Mouse (Mus musculus) urinary bladder, adult 18-20 months (tissue): ENCODE results near the gene Adamtsl3.

Source experiments
- DNase-seq, 2 experiments: peaks; one replicate each; pipeline ENCODE4 v3.0.0; 2022; ENCODE audit warnings: low spot score in 2 of 2, mixed read lengths in 2 of 2

Gene Adamtsl3

GRCm38 (mm10) chr7:82422561-82422960 is 87.1 kb downstream of the Adamtsl3 start:
- DNase-seq = no peak

GRCm38 (mm10) chr7:82423602-82424001 is 88.1 kb downstream of the Adamtsl3 start:
- peak in 1 of 2 experiments; percentile 8 for DNase-seq

GRCm38 (mm10) chr7:82424281-82424680 is 88.8 kb downstream of the Adamtsl3 start:
- no peak for DNase-seq

- no peak for DNase-seq
Observed at GRCm38 (mm10) chr7:82425374-82425773, 89.9 kb downstream of the Adamtsl3 start.

GRCm38 (mm10) chr7:82429447-82429846 is 94.0 kb downstream of the Adamtsl3 start:
- no peak for DNase-seq

GRCm38 (mm10) chr7:82431572-82431971 is 96.1 kb downstream of the Adamtsl3 start:
- DNase-seq = no peak

GRCm38 (mm10) chr7:82433226-82433625 is 97.7 kb downstream of the Adamtsl3 start:
- DNase-seq = no peak

GRCm38 (mm10) chr7:82458376-82458775 is 122.9 kb downstream of the Adamtsl3 start:
- no peak for DNase-seq

GRCm38 (mm10) chr7:82462921-82463523 is 127.5 kb downstream of the Adamtsl3 start:
- DNase-seq = no peak

- DNase-seq = no peak
Observed at GRCm38 (mm10) chr7:82464364-82464763, 128.9 kb downstream of the Adamtsl3 start.

GRCm38 (mm10) chr7:82465437-82465836 is 129.9 kb downstream of the Adamtsl3 start:
- no peak for DNase-seq

GRCm38 (mm10) chr7:82476441-82477221 is 141.1 kb downstream of the Adamtsl3 start:
- no peak for DNase-seq

GRCm38 (mm10) chr7:82478461-82478860 is 143.0 kb downstream of the Adamtsl3 start:
- no peak for DNase-seq

- DNase-seq = peak in 1 of 2 experiments; percentile 63
Observed at GRCm38 (mm10) chr7:82478861-82479755, 143.6 kb downstream of the Adamtsl3 start.

- no peak for DNase-seq
Observed at GRCm38 (mm10) chr7:82483426-82483825, 147.9 kb downstream of the Adamtsl3 start.

GRCm38 (mm10) chr7:82484834-82485233 is 149.3 kb downstream of the Adamtsl3 start:
- no peak for DNase-seq

GRCm38 (mm10) chr7:82485344-82485954 is 150.0 kb downstream of the Adamtsl3 start:
- no peak for DNase-seq

- DNase-seq = no peak
Observed at GRCm38 (mm10) chr7:82491018-82491417, 155.5 kb downstream of the Adamtsl3 start.

GRCm38 (mm10) chr7:82492881-82493280 is 157.4 kb downstream of the Adamtsl3 start:
- DNase-seq = no peak

- DNase-seq = no peak
Observed at GRCm38 (mm10) chr7:82494220-82494619, 158.7 kb downstream of the Adamtsl3 start.

GRCm38 (mm10) chr7:82497064-82497463 is 161.6 kb downstream of the Adamtsl3 start:
- no peak for DNase-seq

GRCm38 (mm10) chr7:82501306-82501705 is 165.8 kb downstream of the Adamtsl3 start:
- no peak for DNase-seq
